Mouse (Mus musculus) left cerebral cortex, postnatal 36 days (tissue): ENCODE data around the gene Tead3. TPM values are rescaled to one million over a fixed set of nuclear protein-coding genes. Genes with fewer than 3 reads are reported as not detected.
"Not testable (repeated sequence)": the region's sequence is repeated elsewhere in the genome, so short reads cannot be mapped to it uniquely, and the experiment has no call there.

Experiments used
- DNase-seq, 2 experiments: peaks; one replicate each; pipeline ENCODE4 v3.0.0; 2021 to 2022; ENCODE audit warnings: low spot score in 2 of 2, mixed read lengths in 1 of 2
- intact Hi-C: fragments of 180-260 bp; cut with DNase I; formaldehyde crosslinking; loops from one replicate; pipeline ENCODE4 v1.15.1; 2025
- total RNA-seq, 2 experiments: library from RNA; stranded (reverse); gene quantifications; 2 replicates each; pipeline ENCODE4 v1.2.3; 2021

The Tead3 gene
- total RNA-seq, 2 experiments from 2014 or later = 2.4 to 2.8 TPM

DNA sequence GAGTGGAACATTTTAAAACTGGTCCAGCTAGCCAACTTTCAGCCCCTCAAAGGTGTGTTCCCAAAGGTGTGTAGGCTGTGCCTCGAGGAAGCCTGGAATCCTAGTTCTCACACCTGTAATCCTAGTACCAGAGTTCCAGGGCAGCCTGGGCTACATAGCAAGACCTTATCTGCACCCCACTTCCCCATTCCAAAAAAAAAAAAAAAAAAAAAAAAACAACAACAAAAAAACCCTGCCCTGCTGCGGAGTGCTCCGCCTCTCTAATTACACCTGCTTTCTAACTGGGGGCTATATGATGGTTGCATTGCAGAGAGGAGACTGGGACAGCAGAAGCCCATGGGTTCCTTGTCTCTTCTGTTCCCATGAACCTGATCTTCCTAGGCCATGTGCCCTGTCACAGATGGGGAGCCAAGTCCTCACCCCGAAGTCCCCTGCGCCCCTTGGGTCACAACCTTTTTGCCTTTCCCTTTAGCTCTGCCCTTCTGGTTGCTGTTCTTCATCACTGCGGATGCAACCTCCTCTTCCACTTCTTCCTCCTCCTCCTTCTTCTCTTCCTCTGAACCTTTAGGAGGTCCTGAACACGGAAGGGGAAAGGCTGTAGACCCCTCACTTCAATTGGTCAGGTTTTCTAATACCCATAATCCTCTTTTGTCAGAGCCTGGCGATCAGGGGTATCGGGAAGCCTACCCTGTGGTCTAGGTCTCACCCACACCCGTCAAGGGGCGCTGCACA, 11.5 kb upstream of the Tead3 start:
- no peak for DNase-seq
- intact Hi-C loops = no loop called here

DNA sequence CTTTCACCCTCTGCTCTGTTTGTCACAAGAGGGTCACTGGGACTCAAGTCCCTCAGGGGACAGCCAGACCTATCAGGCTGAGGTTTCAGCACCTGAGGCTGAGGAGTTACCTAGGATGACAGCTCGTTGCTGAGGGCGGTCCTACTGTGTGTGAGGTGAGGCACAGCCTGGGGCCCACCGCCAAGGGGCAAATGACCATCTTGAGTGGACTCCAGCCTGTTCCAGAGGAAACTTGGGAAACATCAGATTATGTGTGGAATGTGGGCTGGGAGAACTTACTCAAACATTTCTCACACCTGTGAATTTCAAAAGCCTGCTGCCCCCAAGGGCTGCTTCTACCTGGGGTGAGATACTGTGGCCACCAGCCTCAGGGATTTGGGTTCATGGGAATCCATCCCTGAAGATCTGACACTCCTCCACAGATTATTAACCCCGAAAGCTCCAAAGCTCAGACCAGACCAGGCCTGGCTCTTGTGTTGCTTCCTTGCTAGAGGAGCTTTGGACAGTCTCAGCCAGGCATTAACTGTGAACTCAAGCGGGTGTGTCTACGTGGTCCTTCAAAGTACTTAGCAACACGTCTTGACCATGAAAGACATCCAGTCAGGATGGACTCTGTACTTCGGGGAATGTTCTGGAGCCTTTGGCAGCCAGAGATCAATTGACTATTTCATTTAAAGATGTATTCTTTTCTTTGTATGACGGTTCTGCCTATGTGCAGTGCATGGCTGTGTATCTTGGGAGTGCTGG, 10.1 kb upstream of the Tead3 start:
- no peak for DNase-seq
- intact Hi-C loops = no loop called here

DNA sequence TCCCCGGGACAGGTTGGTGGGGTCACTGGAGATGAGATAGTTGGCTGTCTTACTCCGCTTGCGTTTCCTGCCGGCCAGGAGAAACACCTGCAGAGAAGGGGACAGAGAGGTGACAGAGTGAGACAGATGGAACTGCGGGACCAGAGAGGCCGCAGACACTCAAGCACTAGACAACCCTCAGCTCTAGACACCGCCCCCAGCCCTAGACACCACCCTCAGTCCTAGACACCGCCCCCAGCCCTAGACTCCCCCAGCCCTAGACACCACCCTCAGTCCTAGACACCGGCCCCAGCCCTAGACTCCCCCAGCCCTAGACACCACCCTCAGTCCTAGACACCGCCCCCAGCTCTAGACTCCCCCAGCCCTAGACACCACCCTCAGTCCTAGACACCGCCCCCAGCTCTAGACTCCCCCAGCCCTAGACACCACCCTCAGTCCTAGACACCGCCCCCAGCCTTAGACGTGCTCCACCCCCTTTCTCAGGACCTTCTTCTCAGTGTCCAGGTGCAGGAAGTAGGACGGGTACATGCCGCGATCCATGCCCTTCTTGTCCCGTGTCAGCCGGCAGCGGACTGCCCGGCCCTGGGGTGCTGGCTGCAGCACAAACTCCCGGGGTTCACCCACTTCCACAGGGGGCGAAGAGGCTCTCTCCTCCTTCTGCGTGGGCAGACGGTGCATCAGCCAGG, 8.1 kb upstream of the Tead3 start:
- intact Hi-C loops, DNase-seq: not testable (repeated sequence)

GRCm38 (mm10) chr17:28355871-28356270, 5.3 kb upstream of the Tead3 start:
- no peak for DNase-seq
- intact Hi-C loops = no loop called here

DNA sequence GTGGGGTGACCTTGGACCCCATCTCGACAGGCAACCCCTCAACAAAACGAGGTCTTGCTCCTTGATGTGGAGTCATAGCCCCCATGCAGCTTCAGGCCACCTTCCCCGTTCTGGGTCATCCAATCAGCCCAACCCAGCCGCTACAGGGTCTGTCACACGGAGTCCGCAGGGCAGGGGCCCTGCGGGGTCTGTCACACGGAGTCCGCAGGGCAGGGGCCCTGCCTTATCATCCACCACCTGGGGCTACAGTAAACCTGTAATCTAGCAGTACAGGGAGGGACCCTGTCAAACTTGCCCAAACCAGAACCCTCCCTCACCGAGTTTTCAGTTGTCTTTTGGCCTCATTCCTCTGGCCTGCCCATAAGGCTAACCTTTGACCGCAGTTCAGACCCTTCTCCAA, 1.4 kb upstream of the Tead3 start:
- no peak for DNase-seq
- intact Hi-C loops = no loop called here

DNA sequence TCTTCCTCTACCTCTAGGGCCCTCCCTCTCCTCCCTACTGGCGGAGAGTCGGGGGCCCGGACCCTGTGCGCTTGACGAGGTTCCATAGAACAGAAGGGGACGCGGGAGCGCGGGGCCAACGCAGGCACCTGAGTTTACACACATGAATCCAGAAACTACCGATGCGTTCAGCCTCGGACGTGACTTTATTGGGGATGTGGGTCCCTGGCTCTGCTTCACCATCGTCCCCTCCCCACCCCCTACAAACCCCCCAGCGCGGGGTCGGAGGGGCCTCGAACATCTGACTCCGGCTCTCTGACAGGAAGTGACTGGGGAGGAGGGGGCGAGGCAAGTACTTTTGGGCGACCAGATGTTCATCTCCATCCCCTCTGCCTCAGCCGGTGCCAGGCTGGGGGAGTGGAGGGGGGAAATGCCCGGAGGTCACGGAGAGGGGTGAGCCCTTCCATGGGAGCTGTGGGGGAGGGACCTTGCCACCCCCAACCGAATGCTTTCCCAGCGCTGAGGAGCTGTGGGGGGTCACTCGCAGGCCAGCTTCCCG, 805 bp upstream of the Tead3 start:
- no peak for DNase-seq
- intact Hi-C loops = no loop called here

DNA sequence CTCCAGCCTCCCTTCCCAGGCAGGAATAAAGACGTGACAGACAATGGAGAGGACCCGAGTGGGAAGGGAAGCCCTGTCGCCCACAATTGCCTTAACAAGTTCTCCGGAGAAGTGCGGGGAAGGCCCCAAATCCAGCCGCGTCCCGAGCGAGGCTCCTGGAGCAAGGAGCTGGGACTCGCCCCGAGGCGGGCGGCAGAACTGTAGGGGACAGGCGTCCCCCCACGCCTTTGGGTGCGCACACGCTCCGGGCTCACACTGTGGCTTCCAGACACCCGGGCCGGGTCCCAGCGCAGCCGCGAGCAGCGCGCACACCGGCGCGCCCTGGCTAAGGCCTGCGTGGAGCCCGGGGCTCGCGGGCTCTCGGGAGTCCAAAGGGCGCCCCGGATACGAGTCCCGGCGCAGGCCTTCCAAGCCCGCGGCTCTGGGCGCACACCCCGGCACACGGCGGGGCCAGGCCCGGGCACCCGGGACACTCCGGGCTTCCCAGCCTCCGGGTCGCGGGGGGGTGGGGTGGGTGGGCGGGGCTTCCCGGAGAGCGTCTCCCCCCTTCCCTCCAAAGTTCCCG, 634 bp downstream of the Tead3 start:
- DNase-seq = no peak
- intact Hi-C loops = no loop called here

GRCm38 (mm10) chr17:28349264-28349880, 1.2 kb downstream of the Tead3 start:
- intact Hi-C loops = no loop called here
- DNase-seq = no peak

- no peak for DNase-seq
- intact Hi-C loops = no loop called here
Observed at GRCm38 (mm10) chr17:28348211-28348610, 2.4 kb downstream of the Tead3 start.

DNA sequence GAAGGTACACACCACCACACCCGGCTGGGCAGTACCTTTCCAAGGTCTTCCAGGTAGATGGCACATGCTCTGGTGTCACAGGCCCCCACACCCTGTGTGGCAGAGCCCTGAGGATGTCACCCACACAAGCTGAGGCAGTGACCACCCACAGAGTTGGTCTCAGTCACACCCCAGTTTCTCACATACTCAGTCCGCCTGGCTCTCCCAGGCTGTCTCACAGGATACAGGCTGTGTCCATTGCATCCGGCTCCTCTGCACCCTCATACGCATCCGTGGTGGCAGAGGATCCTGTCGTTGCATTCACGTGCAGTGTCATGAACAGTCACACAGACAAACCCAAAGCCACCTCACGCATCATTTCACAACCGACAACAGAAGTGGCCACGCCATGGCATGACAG, 3.3 kb downstream of the Tead3 start:
- intact Hi-C loops = no loop called here
- no peak for DNase-seq

DNA sequence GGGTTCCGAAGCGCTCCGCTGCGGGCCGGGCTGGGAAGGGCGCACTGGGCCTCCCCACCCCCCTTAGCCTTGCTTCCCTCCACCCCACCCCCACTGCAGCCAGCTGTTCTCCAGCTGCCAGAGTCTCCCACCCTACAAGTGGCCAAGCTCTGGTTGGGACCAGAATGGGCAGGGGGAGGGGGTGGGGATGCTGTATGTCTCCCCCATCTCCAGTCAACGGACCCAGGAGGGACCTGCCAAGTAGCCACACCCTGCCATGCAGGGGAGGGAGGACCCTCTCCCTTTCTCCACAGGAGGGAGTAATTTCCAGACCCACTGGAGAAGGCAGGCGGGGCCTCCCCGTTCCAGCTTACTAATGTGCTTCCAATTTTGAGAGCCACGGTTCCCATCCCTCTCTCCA, 4.7 kb downstream of the Tead3 start:
- no peak for DNase-seq
- intact Hi-C loops = no loop called here

DNA sequence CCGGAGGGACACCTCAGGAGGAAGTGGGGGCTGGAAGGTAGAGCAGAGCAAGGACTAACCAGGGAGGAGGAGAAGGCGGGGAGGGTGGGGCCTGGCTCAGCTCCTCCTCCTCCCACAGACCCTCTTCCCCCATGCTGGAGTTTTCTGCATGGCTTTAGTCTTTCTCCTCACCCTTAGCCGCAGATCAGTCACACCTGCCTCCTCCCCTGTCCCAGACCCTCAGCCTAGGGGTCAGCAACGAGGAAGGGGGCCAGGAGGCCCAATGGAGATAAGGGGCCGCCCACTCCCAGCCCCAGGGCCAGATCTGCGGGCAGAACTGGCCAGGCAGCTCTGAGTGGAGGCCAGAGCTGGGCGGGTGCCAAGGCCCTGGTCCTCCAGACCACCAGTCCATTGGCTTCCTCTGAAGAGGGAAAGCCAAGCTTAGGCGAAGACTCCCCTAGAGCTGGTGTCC, 5.3 kb downstream of the Tead3 start:
- intact Hi-C loops = no loop called here
- DNase-seq = no peak

DNA sequence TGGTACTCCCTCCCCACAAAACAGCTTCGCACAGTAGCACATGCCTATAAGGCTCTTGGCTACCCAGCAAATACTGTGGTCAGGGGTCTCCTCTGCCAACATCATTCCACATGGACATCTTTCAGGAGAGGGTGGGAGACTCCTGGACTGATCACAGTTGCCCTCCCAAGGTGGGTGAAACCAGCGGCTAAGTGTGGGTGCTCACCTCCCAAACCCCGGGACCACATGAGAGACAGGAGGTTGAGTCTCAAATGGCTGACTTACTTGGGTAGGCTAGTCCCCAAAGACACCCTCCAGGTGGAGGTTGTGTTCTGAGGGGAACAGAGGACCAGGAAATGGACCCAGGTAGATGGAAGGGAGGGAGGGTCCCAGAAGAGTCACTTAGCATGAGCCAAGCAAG, 5.9 kb downstream of the Tead3 start:
- DNase-seq = no peak

GRCm38 (mm10) chr17:28344050-28344607, 6.5 kb downstream of the Tead3 start:
- no peak for DNase-seq
- intact Hi-C loops = no loop called here

More for the DNA sequence above, 5.9 kb downstream of the Tead3 start:
- intact Hi-C loops = no loop called here

DNA sequence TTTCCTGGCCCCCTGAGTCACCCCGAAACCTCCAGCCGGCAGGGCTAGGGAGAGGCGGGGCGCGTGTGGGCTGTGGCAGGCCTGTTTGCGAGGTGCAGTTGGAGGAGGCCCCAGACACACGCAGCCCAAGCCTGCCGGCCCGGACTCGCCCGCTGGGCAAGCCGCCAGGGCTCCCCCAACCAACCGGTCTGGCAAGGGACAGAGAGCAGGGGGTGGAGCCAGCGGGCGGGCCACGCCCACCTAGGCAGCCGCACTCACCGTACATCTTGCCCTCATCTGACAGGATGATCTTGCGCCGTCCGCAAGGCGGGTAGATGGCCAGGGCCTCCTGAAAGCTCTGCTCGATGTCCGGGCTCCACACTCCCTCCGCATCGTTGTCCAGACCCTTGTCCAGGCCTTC, 9.5 kb downstream of the Tead3 start:
- intact Hi-C loops = no loop called here
- DNase-seq = peak; percentile 51 to 53

DNA sequence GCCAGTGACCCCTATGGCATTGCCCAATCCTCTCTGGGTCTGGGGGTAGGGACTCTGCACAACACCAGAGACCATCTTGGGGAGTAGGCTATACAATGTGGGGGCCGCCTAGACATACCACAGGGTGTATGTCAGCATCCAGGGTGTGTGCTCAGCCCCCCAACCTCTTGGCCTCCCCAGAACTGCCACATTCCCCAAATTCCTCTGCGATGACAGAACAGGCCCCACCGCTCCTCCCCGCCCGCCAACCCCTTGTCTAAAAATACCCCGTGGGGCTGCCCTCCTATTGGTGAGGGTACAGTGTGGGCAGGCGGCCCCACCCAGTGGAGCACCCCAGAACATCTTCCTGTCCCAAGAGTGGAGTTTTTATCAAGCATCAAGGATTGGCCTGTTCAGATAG, 10.0 kb downstream of the Tead3 start:
- intact Hi-C loops = no loop called here
- no peak for DNase-seq

DNA sequence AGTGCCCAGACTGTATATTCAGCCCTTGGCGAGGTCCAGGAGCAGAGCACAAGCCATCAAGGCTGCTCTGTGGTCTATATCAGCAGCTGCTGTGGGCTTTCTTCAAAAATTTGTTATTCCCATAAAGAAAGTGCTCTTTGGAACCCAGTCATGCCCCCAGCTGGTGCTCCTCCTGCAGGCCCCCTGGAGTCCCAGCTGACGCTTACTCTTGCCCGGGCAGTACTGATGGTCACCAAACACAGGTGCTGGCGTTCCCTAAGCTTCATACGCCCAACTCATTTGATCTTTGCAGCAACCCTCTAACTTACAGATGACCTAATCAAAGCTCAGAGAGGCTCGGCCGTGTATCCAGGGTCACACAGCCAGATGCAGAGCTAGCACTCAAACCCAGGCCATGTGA, 13.1 kb downstream of the Tead3 start:
- intact Hi-C loops = no loop called here
- DNase-seq = no peak

- intact Hi-C loops = no loop called here
- DNase-seq = no peak
Observed at GRCm38 (mm10) chr17:28335267-28335666, 15.3 kb downstream of the Tead3 start.

DNA sequence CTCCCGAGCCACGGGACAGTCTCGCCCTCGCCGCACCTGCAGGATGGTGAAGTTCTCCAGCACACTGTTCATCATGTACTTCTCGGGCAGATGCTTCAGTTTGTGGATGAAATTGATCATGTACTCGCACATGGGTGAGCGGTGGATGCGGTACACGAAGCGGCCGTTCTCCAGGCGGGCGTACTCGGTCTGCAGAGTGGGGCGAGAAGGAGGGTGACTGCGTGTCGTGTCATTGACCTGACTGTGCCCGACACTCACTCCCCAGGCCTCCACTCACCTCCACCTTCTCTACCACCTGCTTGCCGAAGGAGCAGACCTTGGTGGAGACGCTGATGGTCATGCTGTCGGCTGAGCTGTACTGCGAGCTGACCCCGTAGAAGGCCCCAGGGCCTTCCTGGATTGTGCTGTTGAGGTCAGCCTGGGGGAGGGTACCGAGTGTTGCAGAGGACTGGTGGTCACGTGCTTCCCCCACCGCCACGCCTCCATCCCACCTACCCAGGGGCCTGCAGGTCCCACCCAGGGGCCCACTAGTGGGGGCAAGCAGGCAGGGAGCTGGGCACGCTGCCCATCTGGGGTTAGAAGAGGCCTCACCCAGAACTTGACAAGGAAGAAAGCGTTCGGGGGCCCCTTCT, 17.6 kb downstream of the Tead3 start:
- intact Hi-C loops = no loop called here
- no peak for DNase-seq
